Mouse (Mus musculus): Measurements from ENCODE around the gene Fabp7.

Fabp7 gene

DNA sequence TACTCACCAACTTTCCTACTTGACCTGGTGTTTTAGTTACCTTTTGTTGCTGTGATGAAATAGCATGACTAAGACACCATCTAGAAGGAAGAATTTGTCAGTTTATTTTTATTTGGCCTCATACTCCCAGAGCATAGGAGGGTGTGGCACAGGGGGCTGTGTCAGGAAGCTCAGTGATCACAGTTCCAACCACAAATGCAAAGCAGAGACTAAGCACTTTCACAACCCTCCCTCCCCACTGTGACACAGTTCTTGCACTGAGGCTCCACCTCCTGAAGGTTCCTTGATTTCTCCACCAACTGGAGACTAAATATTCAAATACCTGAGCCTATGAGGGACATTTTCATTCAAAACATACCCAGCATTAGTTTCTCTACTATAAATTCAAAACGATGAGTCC lies 14.8 kb downstream of the Fabp7 start:
- no peak for DNase-seq (ENCODE audit: low read depth, low spot score)

DNA sequence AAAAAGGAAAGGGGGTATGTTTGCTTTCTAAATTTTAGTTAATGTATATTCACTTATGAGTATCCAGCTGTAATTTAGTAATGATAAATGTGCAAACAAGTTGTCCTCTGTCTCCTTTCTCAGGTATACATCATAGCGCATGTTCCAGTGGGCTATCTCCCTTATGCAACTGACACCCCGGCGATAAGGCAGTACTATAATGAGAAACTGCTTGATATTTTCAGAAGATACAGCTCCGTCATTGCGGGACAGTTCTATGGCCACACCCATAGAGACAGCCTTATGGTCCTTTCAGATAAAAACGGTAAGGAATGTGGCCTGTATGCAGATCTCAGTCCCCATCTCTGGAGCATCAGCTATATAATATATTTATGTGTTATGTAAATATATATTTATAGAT lies 23.1 kb downstream of the Fabp7 start:
- DNase-seq (ENCODE audit: low read depth, low spot score), result no peak

DNA sequence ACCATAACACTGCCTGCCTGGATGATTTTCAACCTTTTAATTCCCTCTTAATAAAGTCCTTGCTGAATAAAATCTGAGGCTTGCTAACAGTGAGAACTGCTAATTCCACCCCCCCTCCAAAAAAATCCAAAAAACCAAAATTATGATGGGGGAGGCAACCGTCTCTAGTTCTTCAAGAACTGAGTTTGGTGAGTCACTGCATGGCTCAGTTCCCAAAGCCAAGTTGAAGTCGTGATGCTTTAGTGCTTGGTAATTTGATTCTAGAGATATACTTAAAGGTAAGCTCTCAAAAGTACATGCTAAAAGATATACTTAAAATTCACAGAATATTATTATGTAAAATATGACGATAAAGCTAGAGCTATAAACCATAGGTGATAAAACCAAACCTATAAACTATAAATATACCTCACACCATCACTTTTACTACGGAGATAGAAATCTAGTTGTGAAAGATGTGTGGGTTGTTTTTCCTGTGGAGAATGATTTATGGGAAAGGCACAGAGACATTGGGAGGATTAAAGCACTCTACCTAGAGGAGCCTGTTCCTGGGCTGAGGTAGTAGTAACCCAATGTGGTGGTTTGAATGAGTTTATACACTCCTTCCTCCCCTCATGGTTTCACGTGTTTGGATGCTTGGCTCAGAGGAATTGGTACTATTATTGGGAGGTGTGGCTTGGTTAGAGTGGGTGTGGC lies 27.6 kb downstream of the Fabp7 start:
- DNase-seq (ENCODE audit: low read depth, low spot score), result no peak

DNA sequence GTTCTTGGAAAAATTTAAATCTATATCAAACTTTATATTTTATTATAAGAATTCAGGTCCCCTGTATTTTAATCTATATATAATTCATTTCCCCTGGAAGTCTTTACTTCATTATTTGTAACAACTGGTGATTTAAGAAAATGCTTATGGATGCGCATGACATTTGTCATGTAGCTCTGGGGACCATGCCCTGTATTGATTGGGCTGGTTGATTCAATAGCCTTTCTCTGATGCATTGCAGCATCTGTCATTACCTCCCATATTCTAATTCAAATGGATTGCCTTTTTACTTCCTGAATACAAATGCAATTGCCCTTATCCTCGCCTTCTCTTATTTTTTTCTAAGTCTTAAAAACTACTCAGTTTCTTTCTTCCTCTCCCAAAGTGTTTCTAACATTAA lies 29.6 kb downstream of the Fabp7 start:
- no peak for DNase-seq (ENCODE audit: low read depth, low spot score)

DNA sequence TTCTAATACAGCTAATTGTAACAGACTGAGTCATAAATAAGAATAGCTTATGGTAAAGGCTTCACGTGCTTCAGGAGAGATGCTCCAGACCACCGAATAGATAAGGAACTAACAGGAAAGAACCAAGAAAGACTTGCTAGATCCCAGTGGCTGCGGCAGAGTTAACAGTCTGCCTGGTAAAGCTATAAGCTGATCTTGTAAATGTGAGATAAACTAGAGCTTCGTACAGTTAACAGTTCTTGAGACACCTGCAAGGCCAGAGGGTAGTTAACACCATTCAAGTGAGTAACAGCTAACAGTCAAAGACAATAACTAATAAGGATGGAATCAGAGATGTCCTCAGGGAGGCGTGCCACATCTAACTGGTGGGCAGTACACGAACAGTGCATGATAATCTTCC lies 31.2 kb downstream of the Fabp7 start:
- no peak for DNase-seq (ENCODE audit: low read depth, low spot score)

DNA sequence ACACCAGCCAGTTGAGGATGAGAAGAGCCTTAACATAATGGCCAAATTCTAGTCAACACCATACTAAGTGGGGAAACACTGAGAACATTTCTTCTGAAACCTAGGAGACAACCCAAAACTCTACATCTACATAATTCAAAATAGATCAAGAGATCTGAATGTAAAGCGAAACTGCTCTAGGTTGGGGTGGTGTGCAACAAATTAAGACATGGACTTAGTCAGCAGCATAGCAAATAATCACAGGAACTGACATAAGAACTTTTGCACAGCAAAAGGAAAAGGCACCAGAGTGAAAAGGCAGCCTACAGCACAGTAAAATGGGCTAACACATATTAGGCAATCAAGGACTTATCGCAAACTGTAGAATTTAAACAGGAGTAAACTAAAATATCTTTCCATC lies 34.5 kb downstream of the Fabp7 start:
- DNase-seq (ENCODE audit: low read depth, low spot score), result no peak

DNA sequence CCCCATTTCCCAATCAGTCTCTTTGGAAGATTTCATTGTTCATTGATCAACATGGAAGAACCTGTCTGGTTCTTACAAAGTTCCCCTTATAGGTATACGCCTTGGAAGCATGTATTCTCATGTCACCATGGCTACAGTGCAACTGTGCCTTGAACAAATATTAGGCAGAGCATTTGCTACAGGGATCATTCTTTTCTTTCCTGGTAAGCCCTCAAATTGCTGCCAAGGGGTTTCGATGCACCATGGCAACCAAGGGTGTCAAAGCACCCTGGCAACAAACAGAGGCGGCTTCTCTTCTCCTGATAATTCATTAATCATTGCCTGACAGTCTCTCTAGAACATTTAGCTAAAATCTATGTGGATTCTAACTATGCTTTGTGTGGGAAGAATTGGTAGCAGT lies 37.8 kb downstream of the Fabp7 start:
- no peak for DNase-seq (ENCODE audit: low read depth, low spot score)

DNA sequence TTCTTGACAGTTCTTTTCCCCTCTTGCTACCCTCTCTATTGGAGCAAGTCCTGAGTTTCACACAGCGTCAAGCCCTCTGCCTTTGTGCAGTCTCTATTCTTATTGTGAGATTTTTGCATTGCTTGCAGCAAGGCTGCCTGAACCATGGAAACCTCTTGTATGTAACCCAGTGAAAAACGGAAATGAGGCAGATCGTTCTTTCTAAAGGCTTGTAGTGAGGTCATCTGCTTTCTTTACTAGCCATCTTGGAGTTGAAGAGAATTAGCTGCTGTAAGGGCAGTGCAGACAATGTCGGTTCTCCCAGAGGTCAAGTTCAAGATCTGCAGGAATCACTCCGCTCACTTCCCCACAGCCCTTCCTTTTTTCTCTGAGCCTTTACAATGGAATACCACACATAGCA lies 44.0 kb downstream of the Fabp7 start:
- DNase-seq (ENCODE audit: low read depth, low spot score), result no peak

DNA sequence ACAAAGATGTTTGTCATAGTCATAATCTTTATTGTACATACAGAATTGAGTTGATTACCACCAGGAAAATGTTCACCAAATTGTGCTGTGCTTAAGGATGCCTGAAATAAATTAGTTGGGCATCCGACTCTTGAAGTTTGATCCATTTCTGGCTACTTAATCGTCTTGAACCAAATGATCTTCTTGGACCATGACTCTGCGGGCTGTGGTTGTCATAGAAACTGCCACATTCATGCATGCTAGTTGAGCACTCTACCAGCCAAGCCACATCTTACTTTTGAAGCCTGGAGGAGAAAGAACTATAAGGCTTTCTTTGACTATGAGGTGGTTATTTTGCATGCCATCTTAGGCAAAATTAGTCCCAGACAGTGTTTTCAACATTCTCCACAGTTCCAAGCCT lies 44.9 kb downstream of the Fabp7 start:
- no peak for DNase-seq (ENCODE audit: low read depth, low spot score)

DNA sequence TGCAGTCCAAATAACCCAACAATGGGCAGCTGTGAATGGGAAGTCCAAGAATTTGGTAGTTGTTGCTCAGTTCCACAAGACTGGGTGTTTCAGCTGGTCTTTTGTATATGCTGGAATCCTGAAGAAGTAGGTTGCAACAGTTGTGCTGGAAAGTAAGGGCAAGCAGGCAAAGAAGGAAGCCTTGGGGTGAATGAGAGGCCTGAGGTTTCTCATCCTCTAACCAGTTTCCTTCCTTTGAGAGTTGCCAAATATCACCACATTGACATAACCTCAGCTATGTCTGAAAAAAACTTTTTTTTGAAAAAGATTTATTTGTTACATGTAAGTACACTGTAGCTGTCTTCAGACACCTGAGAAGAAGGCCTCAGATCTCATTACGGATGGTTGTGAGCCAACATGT lies 50.4 kb downstream of the Fabp7 start:
- DNase-seq (ENCODE audit: low read depth, low spot score), result no peak

DNA sequence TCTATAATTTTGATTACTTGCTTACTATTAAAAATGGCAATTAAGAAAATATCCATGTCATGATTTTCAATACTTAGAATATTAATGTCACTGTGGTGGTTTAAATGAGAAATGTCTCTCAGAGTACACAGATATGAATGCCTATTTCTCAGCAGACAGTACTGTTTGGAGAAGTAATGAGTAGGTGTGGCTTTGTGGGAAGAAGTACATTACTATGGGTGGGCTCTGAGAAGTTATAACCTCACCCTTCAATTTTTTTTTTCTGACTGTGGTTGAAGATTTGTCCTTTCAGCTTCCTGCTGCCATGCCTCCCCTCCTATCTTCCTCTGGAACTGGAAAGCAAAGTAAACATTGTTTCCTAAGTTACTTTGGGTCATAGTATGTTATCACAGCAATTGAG lies 51.3 kb downstream of the Fabp7 start:
- no peak for DNase-seq (ENCODE audit: low read depth, low spot score)
